Mouse (Mus musculus) cerebellum, adult 11-12 months (tissue): ENCODE results near the gene Prpmp5.
"Not testable (repeated sequence)": the region's sequence is repeated elsewhere in the genome, so short reads cannot be mapped to it uniquely, and the experiment has no call there.

Source experiments
- DNase-seq: peaks from one replicate; pipeline ENCODE4 v3.0.0; 2022

Gene Prpmp5

GRCm38 (mm10) chr6:132314657-132315056, at the start of gene Prpmp5:
Gene Prpmp5, minus strand, starts transcription at chr6:132314757.
- DNase-seq = not testable (repeated sequence)

GRCm38 (mm10) chr6:132364034-132364433, 49.5 kb upstream of the Prpmp5 start, which contains the start of gene Gm8882:
Gene Gm8882, minus strand, starts transcription at chr6:132364134.
- not testable (repeated sequence) for DNase-seq
